Mouse (Mus musculus): ENCODE results near the gene Fh1.

The Fh1 gene

DNA sequence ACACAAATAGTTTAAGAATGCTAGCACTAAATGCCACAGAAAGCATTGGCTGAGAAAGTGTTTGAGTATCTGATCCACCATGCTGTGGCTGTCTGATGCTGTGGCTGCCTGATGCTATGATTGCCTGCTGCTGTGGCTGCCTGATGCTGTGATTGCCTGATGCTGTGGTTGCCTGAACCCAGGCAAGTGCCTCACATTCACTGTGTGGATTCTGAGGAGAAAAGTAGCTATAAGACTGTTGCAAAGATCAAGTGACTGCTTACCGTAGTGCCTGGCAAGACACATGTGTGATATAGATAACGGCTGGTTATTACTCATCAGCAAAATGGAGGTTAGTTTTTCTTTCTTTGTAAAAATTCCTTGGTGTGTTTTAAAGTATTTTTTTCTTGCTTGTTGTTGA lies 51.3 kb downstream of the Fh1 start:
- ChIA-PET CTCF (no interaction called here), POLR2A (no interaction called here)

DNA sequence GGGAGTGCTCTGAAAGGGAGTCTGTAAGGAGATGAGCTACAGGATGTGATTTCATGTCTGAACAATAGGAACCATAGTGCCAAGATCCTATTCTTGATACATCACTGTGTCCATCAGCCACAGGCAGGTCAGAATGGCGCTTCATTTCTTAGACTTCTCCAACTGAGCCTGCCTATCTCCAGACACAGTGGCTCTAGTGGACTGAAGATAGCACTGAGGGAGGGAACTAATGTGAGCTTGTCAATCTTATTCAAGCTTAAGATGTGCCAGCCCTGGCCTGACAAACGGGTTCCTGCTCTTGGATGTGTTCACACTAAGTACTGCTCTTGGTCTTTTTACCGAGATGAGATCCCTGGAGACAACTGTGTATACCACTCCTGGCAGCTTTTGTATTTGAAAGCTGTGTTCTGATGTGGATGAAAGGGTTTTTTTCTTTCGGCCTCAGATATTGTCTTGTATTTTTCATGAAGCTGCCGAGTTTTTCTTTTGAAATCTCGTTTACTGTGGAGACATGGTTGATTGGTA lies 59.8 kb downstream of the Fh1 start:
- CTCF ChIA-PET, result interaction anchor here in 1 of 4 experiments (0.6 kb wide), 1 partner anchor 358 kb away, joined by 3 read pairs; no protein-coding TSS in a partner anchor
- POLR2A ChIA-PET, result interaction anchor here in 2 of 4 experiments (0.6 to 1.3 kb wide), 2 partner anchors 17 to 134 kb away, joined by 3 read pairs; no protein-coding TSS in a partner anchor

- ChIA-PET CTCF (no interaction called here), POLR2A (interaction anchor here in 1 of 4 experiments (1.3 kb wide), 1 partner anchor 15 kb away, joined by 3 read pairs; no protein-coding TSS in a partner anchor)
Measured at GRCm38 (mm10) chr1:175564321-175564720, 61.1 kb downstream of the Fh1 start.

GRCm38 (mm10) chr1:175562379-175562778 lies 63.1 kb downstream of the Fh1 start:
- ChIA-PET POLR2A (interaction anchor here in 1 of 4 experiments (0.6 kb wide), 1 partner anchor 299 kb away, joined by 5 read pairs; no protein-coding TSS in a partner anchor), CTCF (no interaction called here)

- POLR2A ChIA-PET, result interaction anchor here in 1 of 4 experiments (0.6 kb wide), 1 partner anchor 299 kb away, joined by 5 read pairs; no protein-coding TSS in a partner anchor
- CTCF ChIA-PET, result no interaction called here
Measured at GRCm38 (mm10) chr1:175561806-175562205, 63.6 kb downstream of the Fh1 start.

DNA sequence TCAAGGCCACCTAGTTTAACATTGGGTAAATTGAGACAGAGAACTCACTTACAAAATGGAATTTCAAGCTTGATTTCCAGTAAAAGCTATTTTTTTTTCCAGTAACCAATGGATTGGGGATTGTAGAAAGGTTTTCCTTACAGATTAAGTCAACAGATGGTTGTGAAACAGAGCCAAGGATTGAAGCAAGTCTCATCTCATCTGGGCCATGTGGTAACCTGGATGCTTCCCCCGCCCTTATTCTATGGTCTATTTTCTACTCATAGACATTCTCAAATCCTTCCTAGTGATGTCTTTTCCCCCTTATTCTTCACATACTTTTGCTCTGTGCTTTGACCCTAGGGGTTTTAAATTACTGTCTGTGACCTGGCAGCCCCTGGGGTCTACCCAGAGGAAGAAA lies 70.8 kb downstream of the Fh1 start:
- ChIA-PET POLR2A (no interaction called here), CTCF (interaction anchor here in 1 of 4 experiments (1.1 kb wide), 1 partner anchor 10 kb away, joined by 3 read pairs; no protein-coding TSS in a partner anchor)

DNA sequence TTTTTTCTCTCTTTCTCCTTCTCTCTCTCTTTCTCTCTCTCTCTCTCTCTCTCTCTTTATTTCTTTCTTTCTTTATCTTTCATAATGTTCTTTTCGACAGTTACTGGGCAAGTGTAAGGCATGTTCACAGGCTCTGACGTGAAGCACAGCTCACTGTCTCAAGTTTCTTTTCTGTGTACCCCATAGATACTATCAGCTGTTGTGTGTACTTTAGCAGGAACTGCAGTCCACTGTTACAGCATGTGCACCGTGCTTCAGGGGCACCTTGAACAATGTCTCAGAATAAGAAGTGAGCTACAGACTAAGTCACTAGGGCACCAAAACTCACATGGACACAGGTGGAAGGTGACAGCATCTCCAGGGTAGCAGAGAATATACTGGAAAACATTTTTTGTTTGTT lies 73.0 kb downstream of the Fh1 start:
- CTCF ChIA-PET, result interaction anchor here in 1 of 4 experiments (0.6 kb wide), 1 partner anchor 19 kb away, joined by 3 read pairs; no protein-coding TSS in a partner anchor
- POLR2A ChIA-PET, result no interaction called here

GRCm38 (mm10) chr1:175550586-175550985 lies 74.8 kb downstream of the Fh1 start:
- CTCF ChIA-PET, result interaction anchor here in 1 of 4 experiments (0.6 kb wide), 1 partner anchor 221 kb away, joined by 3 read pairs; no protein-coding TSS in a partner anchor
- POLR2A ChIA-PET, result no interaction called here
